Mouse (Mus musculus): ENCODE results near the gene Casc4. TPM values are rescaled to one million over a fixed set of nuclear protein-coding genes. Genes with fewer than 3 reads are reported as not detected.
A peak's percentile ranks its signal among the peaks of the same experiment; 100 is the strongest.

Gene Casc4
- polyA plus RNA-seq, 1 experiment, result 2.5 TPM

DNA sequence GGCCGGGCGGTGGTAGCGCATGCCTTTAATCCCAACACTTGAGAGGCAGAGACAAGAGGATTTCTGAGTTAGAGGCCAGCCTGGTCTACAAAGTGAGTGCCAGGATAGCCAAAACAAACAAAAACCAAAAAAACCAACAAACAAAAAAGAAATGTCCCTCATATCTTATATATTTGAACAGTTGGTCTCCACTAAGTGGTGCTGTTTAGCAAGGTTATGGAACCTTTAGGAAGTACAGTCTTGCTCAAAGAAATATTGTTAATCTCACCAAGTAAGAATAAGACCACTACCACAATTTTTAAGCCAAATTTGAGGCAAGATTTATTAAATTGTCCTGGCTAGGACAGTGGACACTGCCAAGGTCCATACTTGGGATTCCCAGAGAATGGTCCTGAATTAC is 25.3 kb upstream of the Casc4 start:
- 98% methylated on average over 3 of the region's 3 CpGs for WGBS
- Histone ChIP-seq H3K27ac (ENCODE audit: insufficient read depth, low read depth, low read length) (no peak overlapping the region), H3K4me3 (ENCODE audit: low read depth, low read length) (no peak overlapping the region), H3K36me3 (ENCODE audit: control insufficient read depth, insufficient read depth, low read length) (no peaks in the 10 kb centered on the region), H3K27me3 (ENCODE audit: control insufficient read depth, insufficient read depth, low read length) (no peaks in the 10 kb centered on the region), H3K4me1 (ENCODE audit: control insufficient read depth, insufficient read depth, insufficient read length, low read length) (no peaks in the 10 kb centered on the region)
- TF ChIP-seq CTCF (IDR thresholded peaks at IDR 0.05; ENCODE audit: extremely low read depth, insufficient read length, insufficient replicate concordance, low read depth, low read length), result no peak
- no peak for TF ChIP-seq POLR2A (IDR thresholded peaks at IDR 0.05; ENCODE audit: low read depth, low read length)

DNA sequence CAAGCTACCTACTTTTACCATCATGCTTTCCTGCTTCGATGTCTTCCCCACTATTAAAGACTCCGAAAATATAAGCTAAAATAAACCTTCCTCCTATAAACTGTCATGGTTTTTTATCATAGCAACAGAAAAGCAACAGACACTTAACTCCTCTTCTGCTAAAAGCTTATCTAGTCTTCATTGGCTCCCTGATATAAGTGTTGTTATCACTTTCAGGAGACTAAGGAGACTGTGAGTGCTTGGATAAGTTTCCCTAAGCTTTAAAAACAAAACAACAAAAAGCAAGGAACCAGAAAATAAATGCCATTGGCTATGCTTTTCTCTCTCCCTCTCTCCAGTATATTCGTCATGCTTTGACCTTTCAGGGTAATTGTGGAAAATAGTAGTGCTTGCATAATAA is 24.5 kb upstream of the Casc4 start:
- WGBS, result 64% methylated on average over 3 of the region's 3 CpGs
- Histone ChIP-seq H3K27ac (ENCODE audit: insufficient read depth, low read depth, low read length) (no peak overlapping the region), H3K27me3 (ENCODE audit: control insufficient read depth, insufficient read depth, low read length) (no peaks in the 10 kb centered on the region), H3K36me3 (ENCODE audit: control insufficient read depth, insufficient read depth, low read length) (no peaks in the 10 kb centered on the region), H3K4me1 (ENCODE audit: control insufficient read depth, insufficient read depth, insufficient read length, low read length) (no peaks in the 10 kb centered on the region), H3K4me3 (ENCODE audit: low read depth, low read length) (no peak overlapping the region)
- TF ChIP-seq POLR2A (IDR thresholded peaks at IDR 0.05; ENCODE audit: low read depth, low read length) (no peak), CTCF (IDR thresholded peaks at IDR 0.05; ENCODE audit: extremely low read depth, insufficient read length, insufficient replicate concordance, low read depth, low read length) (no peak)

DNA sequence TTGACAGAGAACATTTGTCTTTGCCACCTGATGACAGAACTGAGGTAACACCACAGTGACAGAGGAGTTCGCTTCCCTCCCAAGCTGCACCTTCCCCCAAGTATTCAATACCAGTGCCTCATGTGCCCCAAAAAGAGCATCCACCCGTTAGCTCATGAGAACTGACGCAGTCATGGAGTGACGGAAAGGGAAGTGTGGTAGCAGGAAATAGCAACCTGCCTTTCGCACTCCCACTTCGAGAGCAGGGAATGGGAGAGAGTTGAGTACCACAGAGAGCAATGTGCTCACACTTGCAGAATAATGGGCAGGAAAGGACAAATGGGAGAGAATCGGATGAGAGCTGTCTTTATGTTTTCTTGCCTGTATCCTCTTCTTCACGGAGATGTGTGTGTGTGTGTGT is 20.7 kb upstream of the Casc4 start:
- TF ChIP-seq POLR2A (IDR thresholded peaks at IDR 0.05; ENCODE audit: low read depth, low read length) (no peak), CTCF (IDR thresholded peaks at IDR 0.05; ENCODE audit: extremely low read depth, insufficient read length, insufficient replicate concordance, low read depth, low read length) (no peak)
- H3K4me1 ChIP-seq (ENCODE audit: control insufficient read depth, insufficient read depth, insufficient read length, low read length), result no peaks in the 10 kb centered on the region
- H3K27ac ChIP-seq (ENCODE audit: insufficient read depth, low read depth, low read length), result no peak overlapping the region
- H3K36me3 ChIP-seq (ENCODE audit: control insufficient read depth, insufficient read depth, low read length), result no peaks in the 10 kb centered on the region
- no peak overlapping the region for H3K4me3 ChIP-seq (ENCODE audit: low read depth, low read length)
- no peaks in the 10 kb centered on the region for H3K27me3 ChIP-seq (ENCODE audit: control insufficient read depth, insufficient read depth, low read length)
- 72% methylated on average over 8 of the region's 8 CpGs for WGBS

DNA sequence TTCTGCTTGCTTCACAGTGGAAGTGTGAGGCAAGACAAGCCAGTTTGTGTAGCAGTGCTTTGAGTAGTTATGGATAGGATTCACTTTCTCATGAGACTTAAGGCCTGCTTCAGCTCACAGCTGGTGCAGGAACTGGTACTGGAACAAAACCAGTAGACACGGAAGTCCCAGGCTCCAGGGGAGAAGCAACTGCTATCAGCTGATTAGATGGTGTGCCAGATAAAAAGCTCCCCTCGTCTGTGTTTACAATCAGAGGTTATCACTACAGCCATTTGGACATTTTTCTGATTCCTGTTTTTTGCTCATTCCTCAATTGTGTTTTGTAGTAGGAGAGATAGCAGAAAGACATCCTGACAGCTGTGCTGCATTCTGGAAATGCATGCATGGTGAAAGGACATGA is 14.7 kb upstream of the Casc4 start:
- H3K27me3 ChIP-seq (ENCODE audit: control insufficient read depth, insufficient read depth, low read length), result no peaks in the 10 kb centered on the region
- 31% methylated on average over 2 of the region's 2 CpGs for WGBS

DNA sequence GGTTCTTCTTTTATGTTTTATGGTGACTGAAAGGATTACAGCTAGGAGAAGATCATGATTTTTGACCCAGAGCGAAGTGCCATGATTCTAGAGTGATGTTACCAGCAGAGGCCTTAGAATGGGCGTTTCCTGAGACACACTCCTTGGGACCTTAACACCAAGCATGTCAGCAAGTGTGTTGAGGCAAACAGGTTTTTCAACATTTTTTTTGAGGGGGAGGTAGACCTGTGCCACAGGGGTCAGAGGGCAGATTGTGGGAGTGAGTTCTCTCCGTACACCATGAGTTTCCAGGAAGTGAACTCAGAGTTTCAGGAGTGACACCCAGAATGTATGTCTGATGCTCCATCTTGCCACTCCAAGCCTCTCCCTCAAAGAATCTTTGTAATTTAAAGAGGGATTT is 12.8 kb upstream of the Casc4 start:
- no peak for TF ChIP-seq POLR2A (IDR thresholded peaks at IDR 0.05; ENCODE audit: low read depth, low read length)
- TF ChIP-seq CTCF (IDR thresholded peaks at IDR 0.05; ENCODE audit: extremely low read depth, insufficient read length, insufficient replicate concordance, low read depth, low read length), result no peak
- 48% methylated on average over 3 of the region's 3 CpGs for WGBS
- Histone ChIP-seq H3K4me3 (ENCODE audit: low read depth, low read length) (no peak overlapping the region), H3K27me3 (ENCODE audit: control insufficient read depth, insufficient read depth, low read length) (no peaks in the 10 kb centered on the region), H3K27ac (ENCODE audit: insufficient read depth, low read depth, low read length) (no peak overlapping the region), H3K4me1 (ENCODE audit: control insufficient read depth, insufficient read depth, insufficient read length, low read length) (no peaks in the 10 kb centered on the region), H3K36me3 (ENCODE audit: control insufficient read depth, insufficient read depth, low read length) (no peaks in the 10 kb centered on the region)

More for the DNA sequence above, 14.7 kb upstream of the Casc4 start:
- Histone ChIP-seq H3K27ac (ENCODE audit: insufficient read depth, low read depth, low read length) (no peak overlapping the region), H3K36me3 (ENCODE audit: control insufficient read depth, insufficient read depth, low read length) (no peaks in the 10 kb centered on the region), H3K4me3 (ENCODE audit: low read depth, low read length) (no peak overlapping the region), H3K4me1 (ENCODE audit: control insufficient read depth, insufficient read depth, insufficient read length, low read length) (no peaks in the 10 kb centered on the region)
- TF ChIP-seq POLR2A (IDR thresholded peaks at IDR 0.05; ENCODE audit: low read depth, low read length) (no peak), CTCF (IDR thresholded peaks at IDR 0.05; ENCODE audit: extremely low read depth, insufficient read length, insufficient replicate concordance, low read depth, low read length) (no peak)

DNA sequence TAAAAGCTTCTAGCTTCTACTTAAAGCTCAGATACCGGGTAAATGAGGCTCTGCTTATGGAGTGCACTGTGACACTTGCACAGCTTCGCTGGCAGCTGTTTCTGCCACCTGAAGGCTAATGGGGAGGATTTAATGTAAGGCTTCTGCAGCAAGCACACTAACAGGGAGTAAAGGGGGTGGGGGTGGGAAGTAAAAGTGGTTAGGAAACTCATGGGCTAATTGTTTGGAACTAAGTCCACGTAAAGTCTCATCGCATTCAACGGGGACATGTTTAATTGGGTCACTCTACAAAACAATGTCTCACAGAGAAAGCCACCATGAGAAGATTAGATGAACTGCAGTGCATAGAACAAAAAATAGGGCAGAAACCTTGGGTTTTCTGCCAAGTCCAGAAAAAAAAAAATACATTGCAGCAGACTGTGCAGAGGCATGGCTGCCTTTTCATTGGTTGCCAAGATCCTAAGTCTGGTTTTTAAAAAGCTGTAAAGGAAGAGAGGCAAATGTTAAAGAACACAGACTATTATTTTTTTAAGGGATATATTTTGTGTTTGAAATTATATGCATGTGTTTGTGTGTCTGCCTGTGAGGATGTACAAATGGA is 7.3 kb upstream of the Casc4 start:
- Histone ChIP-seq H3K27me3 (ENCODE audit: control insufficient read depth, insufficient read depth, low read length) (no peaks in the 10 kb centered on the region), H3K27ac (ENCODE audit: insufficient read depth, low read depth, low read length) (no peak overlapping the region), H3K36me3 (ENCODE audit: control insufficient read depth, insufficient read depth, low read length) (no peaks in the 10 kb centered on the region), H3K4me1 (ENCODE audit: control insufficient read depth, insufficient read depth, insufficient read length, low read length) (no peaks in the 10 kb centered on the region), H3K4me3 (ENCODE audit: low read depth, low read length) (no peak overlapping the region)
- no peak for TF ChIP-seq CTCF (IDR thresholded peaks at IDR 0.05; ENCODE audit: extremely low read depth, insufficient read length, insufficient replicate concordance, low read depth, low read length)
- no peak for TF ChIP-seq POLR2A (IDR thresholded peaks at IDR 0.05; ENCODE audit: low read depth, low read length)
- WGBS, result 68% methylated on average over 5 of the region's 5 CpGs

DNA sequence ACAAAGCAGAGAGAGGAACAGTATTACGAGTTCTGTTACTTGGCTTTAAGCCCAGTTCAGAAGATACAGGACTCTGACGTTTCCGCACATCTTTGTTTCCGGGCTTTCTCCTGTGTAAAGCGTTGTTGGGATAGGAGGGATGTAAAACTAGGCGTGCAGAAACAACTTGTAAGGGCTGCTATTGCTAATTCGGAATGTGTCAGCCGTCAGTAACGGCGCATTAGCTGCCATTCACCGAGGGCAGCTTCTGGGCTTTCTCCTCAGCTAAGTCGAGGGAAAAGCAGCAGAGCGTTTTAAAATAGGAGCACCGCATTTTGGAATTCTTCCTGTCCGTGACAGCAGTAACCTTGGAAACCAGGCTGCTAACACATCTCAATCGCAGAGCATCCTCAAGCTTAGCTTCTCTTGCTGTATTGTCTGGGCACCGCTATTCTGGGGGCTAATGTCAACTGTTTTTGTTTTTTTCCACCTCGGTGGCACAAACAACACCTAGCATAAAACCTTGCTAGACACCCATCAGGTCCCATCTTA is 634 bp upstream of the Casc4 start:
- WGBS, result 1% methylated on average over 18 of the region's 18 CpGs
- peaks cover 7% of the 10 kb centered on the region for H3K4me1 ChIP-seq (ENCODE audit: control insufficient read depth, insufficient read depth, insufficient read length, low read length)
- H3K27ac ChIP-seq (ENCODE audit: insufficient read depth, low read depth, low read length), result no peak overlapping the region
- peak overlapping the region; percentile 77 for H3K4me3 ChIP-seq (ENCODE audit: low read depth, low read length)
- H3K27me3 ChIP-seq (ENCODE audit: control insufficient read depth, insufficient read depth, low read length), result peaks cover 14% of the 10 kb centered on the region
- TF ChIP-seq CTCF (IDR thresholded peaks at IDR 0.05; ENCODE audit: extremely low read depth, insufficient read length, insufficient replicate concordance, low read depth, low read length) (no peak), POLR2A (IDR thresholded peaks at IDR 0.05; ENCODE audit: low read depth, low read length) (no peak)
- H3K36me3 ChIP-seq (ENCODE audit: control insufficient read depth, insufficient read depth, low read length), result no peaks in the 10 kb centered on the region
